ENCODE assay signal across 21 mouse cellular contexts in the genomic region with DNA sequence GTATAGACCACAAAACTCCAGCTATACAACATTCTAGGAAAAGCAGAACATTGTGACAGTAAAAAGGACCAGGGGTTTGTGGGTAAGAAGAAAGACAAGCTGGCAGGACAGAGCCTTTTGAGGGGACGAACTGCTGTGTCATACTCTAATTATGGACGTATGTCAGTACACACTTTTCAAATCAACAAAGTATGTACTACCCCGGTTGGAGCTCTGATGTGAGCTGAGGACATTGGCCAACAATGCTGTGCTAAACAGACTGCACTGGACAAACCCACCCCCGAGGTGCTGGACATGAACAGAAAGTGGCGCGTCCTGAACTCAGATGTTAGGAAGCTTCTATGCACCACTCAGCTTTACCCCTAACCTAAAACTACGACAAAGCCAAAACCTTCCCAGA. TPM values are rescaled to one million over a fixed set of nuclear protein-coding genes. Genes with fewer than 3 reads are reported as not detected.
DNase-seq lines count a peak whose midpoint lies in the region; ATAC-seq and TF ChIP-seq lines count a peak whose summit lies in the region.
"Had no signal": no experiment of that assay in that cellular context is flagged by ENCODE, and none has a peak within 500 bp of the region (broad histone marks: within the 10 kb centered on the region; RNA-seq: fewer than 3 reads in every experiment).

No protein-coding gene starts in this region.

- no peak overlapping the region for H3K4me3 ChIP-seq in heart, adult 2 months
- no peak overlapping the region for H3K4me3 ChIP-seq in lung, embryonic 16.5 days (ENCODE audit: low read length)
- H3K4me3 ChIP-seq in embryonic facial prominence, embryonic 10.5 days, result no peak overlapping the region
- no peak overlapping the region for H3K4me3 ChIP-seq in hindbrain, embryonic 14.5 days (replicated peaks; ENCODE audit: low read length)
- no peak overlapping the region for H3K4me3 ChIP-seq in liver, postnatal 0 days (ENCODE audit: low read depth, low read length)
- H3K4me3 ChIP-seq: forebrain, embryonic 12.5 days; kidney, embryonic 15.5 days; left cerebral cortex, adult 2 months; liver, embryonic 13.5 days had no signal

- peak in 1 of 2 experiments; percentile 13 for DNase-seq in heart, adult 2 months
- no peak for DNase-seq in heart, postnatal 36 days
- no peak for DNase-seq in lung, postnatal 25 days (ENCODE audit: low spot score)
- no peak for DNase-seq in embryonic facial prominence, embryonic 10.5 days (ENCODE audit: low spot score)
- DNase-seq in hindbrain, embryonic 14.5 days (ENCODE audit: low spot score), result no peak
- no peak for DNase-seq in liver, postnatal 0 days
- DNase-seq: cerebellum, adult 18-20 months; cerebellum, postnatal 36 days; gastrocnemius, postnatal 36 days; kidney, postnatal 4 days; layer of hippocampus, adult 9-11 months; liver, embryonic 13.5 days; retina, postnatal 1 day; right cerebral cortex, postnatal 4 days had no signal

- no peak overlapping the region for H3K9ac ChIP-seq in heart, adult 2 months (ENCODE audit: low read depth, low read length)
- H3K9ac ChIP-seq in lung, embryonic 16.5 days (ENCODE audit: low read length), result no peak overlapping the region
- no peak overlapping the region for H3K9ac ChIP-seq in hindbrain, embryonic 14.5 days
- H3K9ac ChIP-seq in liver, postnatal 0 days (replicated peaks), result no peak overlapping the region
- H3K9ac ChIP-seq: forebrain, embryonic 12.5 days; kidney, embryonic 15.5 days; liver, embryonic 13.5 days had no signal

- peak overlapping the region; percentile 66 for H3K27ac ChIP-seq in heart, adult 2 months
- H3K27ac ChIP-seq in lung, embryonic 16.5 days (ENCODE audit: low read length), result no peak overlapping the region
- H3K27ac ChIP-seq in embryonic facial prominence, embryonic 10.5 days (replicated peaks), result peak overlapping the region; percentile 40; the same call in 1 of the 2 replicates
- peak overlapping the region; percentile 76; the same call in 1 of the 2 replicates for H3K27ac ChIP-seq in hindbrain, embryonic 14.5 days
- no peak overlapping the region for H3K27ac ChIP-seq in liver, postnatal 0 days (ENCODE audit: low read depth)
- H3K27ac ChIP-seq: left cerebral cortex, adult 2 months; liver, embryonic 13.5 days; stomach, postnatal 0 days had no signal

- peaks cover 4% of the 10 kb centered on the region; the same call in 1 of the 2 replicates for H3K36me3 ChIP-seq in heart, adult 2 months (ENCODE audit: control insufficient read depth, insufficient read depth, low read length)
- no peaks in the 10 kb centered on the region for H3K36me3 ChIP-seq in lung, embryonic 16.5 days (ENCODE audit: control insufficient read depth, insufficient read depth, low read length)
- H3K36me3 ChIP-seq in embryonic facial prominence, embryonic 10.5 days (replicated peaks), result no peaks in the 10 kb centered on the region
- H3K36me3 ChIP-seq in hindbrain, embryonic 14.5 days (replicated peaks; ENCODE audit: control insufficient read depth, insufficient read depth), result no peaks in the 10 kb centered on the region
- H3K36me3 ChIP-seq in liver, postnatal 0 days (replicated peaks; ENCODE audit: insufficient read depth, low read length), result no peaks in the 10 kb centered on the region
- H3K36me3 ChIP-seq: forebrain, embryonic 12.5 days; kidney, embryonic 15.5 days; liver, embryonic 13.5 days had no signal

- no peaks in the 10 kb centered on the region for H3K79me2 ChIP-seq in heart, adult 2 months (replicated peaks; ENCODE audit: control insufficient read depth, insufficient read depth, low read length)

- no peak overlapping the region for H3K4me2 ChIP-seq in lung, embryonic 16.5 days (ENCODE audit: low read depth, low read length)
- H3K4me2 ChIP-seq in hindbrain, embryonic 14.5 days (replicated peaks), result no peak overlapping the region
- no peak overlapping the region for H3K4me2 ChIP-seq in liver, postnatal 0 days (ENCODE audit: low read depth, low read length)
- H3K4me2 ChIP-seq: forebrain, embryonic 12.5 days; heart, embryonic 11.5 days; kidney, embryonic 15.5 days; liver, embryonic 13.5 days had no signal

- 60% methylated on average over 7 of the region's 7 CpGs for WGBS in heart, adult 2 months
- WGBS in lung, embryonic 16.5 days, result 56% methylated on average over 7 of the region's 7 CpGs
- WGBS in embryonic facial prominence, embryonic 10.5 days, result 90% methylated on average over 7 of the region's 7 CpGs
- WGBS in hindbrain, embryonic 14.5 days, result 81% methylated on average over 7 of the region's 7 CpGs
- 66% methylated on average over 7 of the region's 7 CpGs for WGBS in liver, postnatal 0 days (ENCODE audit: insufficient replicate concordance)

- 0 out of 2 replicates have a peak, but pooled peaks have one; percentile 55 for TF ChIP-seq EP300 in heart, adult 2 months (IDR thresholded peaks at IDR 0.05; ENCODE audit: insufficient read depth, low read depth, low read length)
- no peak for TF ChIP-seq EP300 in liver, postnatal 0 days (IDR thresholded peaks at IDR 0.05; ENCODE audit: low read depth)

- intact Hi-C loops in heart, adult 2 months (cut with DNase I), result no loop called here
- intact Hi-C loops in heart, postnatal 36 days (cut with DNase I), result no loop called here

- H3K4me1 ChIP-seq in heart, adult 2 months (ENCODE audit: control insufficient read depth, insufficient read depth, low read length), result peaks cover 4% of the 10 kb centered on the region
- H3K4me1 ChIP-seq in lung, embryonic 16.5 days (replicated peaks; ENCODE audit: control insufficient read depth, insufficient read depth, low read length), result peaks cover 15% of the 10 kb centered on the region
- H3K4me1 ChIP-seq in embryonic facial prominence, embryonic 10.5 days, result peaks cover 25% of the 10 kb centered on the region
- H3K4me1 ChIP-seq in hindbrain, embryonic 14.5 days (replicated peaks; ENCODE audit: control insufficient read depth, insufficient read depth, low read length), result peaks cover 23% of the 10 kb centered on the region; the same call in 1 of the 2 replicates
- H3K4me1 ChIP-seq in liver, postnatal 0 days (ENCODE audit: insufficient read depth), result peaks cover 8% of the 10 kb centered on the region; the same call in 1 of the 2 replicates

- TF ChIP-seq POLR2A in heart, adult 2 months (IDR thresholded peaks at IDR 0.05; ENCODE audit: insufficient read depth, low read depth, low read length), result peak; percentile 46; the same call in 1 of the 2 replicates

- H3K9me3 ChIP-seq in lung, embryonic 16.5 days (ENCODE audit: control insufficient read depth, low read length), result no peaks in the 10 kb centered on the region
- H3K9me3 ChIP-seq in embryonic facial prominence, embryonic 10.5 days, result no peaks in the 10 kb centered on the region
- H3K9me3 ChIP-seq in hindbrain, embryonic 14.5 days (ENCODE audit: control insufficient read depth, low read length), result no peaks in the 10 kb centered on the region
- no peaks in the 10 kb centered on the region for H3K9me3 ChIP-seq in liver, postnatal 0 days (ENCODE audit: low read length)
- H3K9me3 ChIP-seq: forebrain, embryonic 12.5 days; kidney, embryonic 15.5 days; liver, embryonic 13.5 days had no signal

- TF ChIP-seq CTCF in heart, adult 2 months (IDR thresholded peaks at IDR 0.05), result no peak
- TF ChIP-seq CTCF in liver, postnatal 0 days (IDR thresholded peaks at IDR 0.05; ENCODE audit: low read depth), result no peak

- peak; percentile 67 for ATAC-seq in lung, embryonic 16.5 days (ENCODE audit: low read depth)
- no peak for ATAC-seq in hindbrain, embryonic 14.5 days (ENCODE audit: low FRiP score)
- ATAC-seq in liver, postnatal 0 days, result no peak
- ATAC-seq: intestine, postnatal 0 days had no signal

- H3K27me3 ChIP-seq in heart, adult 2 months (ENCODE audit: control insufficient read depth, insufficient read depth, low read length), result no peaks in the 10 kb centered on the region
- no peaks in the 10 kb centered on the region for H3K27me3 ChIP-seq in lung, embryonic 16.5 days (ENCODE audit: control insufficient read depth, insufficient read depth, low read depth, low read length)
- H3K27me3 ChIP-seq in embryonic facial prominence, embryonic 10.5 days (replicated peaks; ENCODE audit: low read depth, poor library complexity, severe bottlenecking), result no peaks in the 10 kb centered on the region
- H3K27me3 ChIP-seq in hindbrain, embryonic 14.5 days (ENCODE audit: control insufficient read depth, insufficient read depth, low read length), result no peaks in the 10 kb centered on the region
- H3K27me3 ChIP-seq in liver, postnatal 0 days (ENCODE audit: insufficient read depth, low read length), result no peaks in the 10 kb centered on the region
- H3K27me3 ChIP-seq: forebrain, embryonic 12.5 days; kidney, embryonic 15.5 days; liver, embryonic 13.5 days had no signal

RNA-seq across cellular contexts. Expression of a gene that starts 14.3 kb away (rescaled TPM):
- total RNA-seq in heart, adult 2 months (2021), result 1 to 10 TPM; 1.6 to 2.1 TPM
- 2.8 and 3.5 TPM in 2 replicates for polyA plus RNA-seq in heart, adult 2 months (2012; rRNA removed)
- 1 to 10 TPM; 2.1 to 2.4 TPM for total RNA-seq in heart, postnatal 36 days (2021)
- 8.6 and 9.3 TPM in 2 replicates for polyA plus RNA-seq in lung, embryonic 16.5 days (2015; fragmentation: Nextera tagmentation; extraction: Ambion mirVana)
- polyA plus RNA-seq in embryonic facial prominence, embryonic 10.5 days (2016; fragmentation: Nextera tagmentation; extraction: Ambion mirVana), result 9.3 and 9.9 TPM in 2 replicates
- 3.5 and 3.9 TPM in 2 replicates for polyA plus RNA-seq in hindbrain, embryonic 14.5 days (2014; fragmentation: Nextera tagmentation; extraction: Ambion mirVana)
- polyA plus RNA-seq in liver, postnatal 0 days (2015; fragmentation: Nextera tagmentation; extraction: Ambion mirVana), result 0.76 and 1.1 TPM in 2 replicates

Comparison
In these comparisons a context has a peak if more than half of its experiments do, and no peak if none do; other contexts are left out.
1. H3K27ac ChIP-seq: peak in heart, adult 2 months (single experiment), embryonic facial prominence, embryonic 10.5 days (single experiment) and hindbrain, embryonic 14.5 days (single experiment); none in lung, embryonic 16.5 days (single experiment) and liver, postnatal 0 days (single experiment).